Mouse (Mus musculus) cerebellum, adult 2 months (tissue): ENCODE measurements around the gene Snapc3. TPM values are rescaled to one million over a fixed set of nuclear protein-coding genes. Genes with fewer than 3 reads are reported as not detected.
"Not testable (repeated sequence)": the region's sequence is repeated elsewhere in the genome, so short reads cannot be mapped to it uniquely, and the experiment has no call there.

Experiments used
- DNase-seq, 2 experiments: peaks; one replicate each; pipeline ENCODE4 v3.0.0; 2021
- H3K27ac ChIP-seq: fragments of 200-500 bp; 2 replicates; pipeline ENCODE4 v1.5.1; 2012; ENCODE audit warnings: low read length, control low read depth, inconsistent platforms; ENCODE audit not compliant: insufficient read depth
- H3K27me3 ChIP-seq: fragments of 200-500 bp; 2 replicates; pipeline ENCODE4 v1.6.1; 2012; ENCODE audit warnings: inconsistent platforms, mild to moderate bottlenecking, low read length, moderate library complexity; ENCODE audit not compliant: control insufficient read depth, insufficient read depth
- H3K4me1 ChIP-seq: fragments of 200-500 bp; 2 replicates; pipeline ENCODE4 v1.6.1; 2011; ENCODE audit warnings: low read length; ENCODE audit not compliant: control insufficient read depth, insufficient read depth
- H3K4me3 ChIP-seq: fragments of 200-500 bp; replicated peaks from 2 replicates; pipeline ENCODE3; 2011; ENCODE audit warnings: mild to moderate bottlenecking, low read depth, low read length, control low read depth; ENCODE audit not compliant: insufficient read depth
- CTCF ChIP-seq: fragments of 200-500 bp; IDR thresholded peaks from 2 replicates; pipeline ENCODE4 v1.5.1; 2011; ENCODE audit warnings: low read depth, mild to moderate bottlenecking, control low read depth, low read length, moderate library complexity, borderline replicate concordance; ENCODE audit not compliant: insufficient read depth
- POLR2A ChIP-seq: fragments of 200-500 bp; IDR thresholded peaks from 2 replicates; pipeline ENCODE4 v1.6.1; 2011; ENCODE audit warnings: low read length, control low read depth, borderline replicate concordance; ENCODE audit not compliant: insufficient read depth
- WGBS: fragments of 180-500 bp; shearing (Covaris S2); methylation state at CpG from one replicate; pipeline ENCODE4 v1.1.7; 2018; 5-methylcytosine and 5-hydroxymethylcytosine counted together
- polyA plus RNA-seq: library from polyadenylated mRNA; depleted of rRNA; stranded (reverse); fragments of >200 nt; gene quantifications from 2 replicates; pipeline ENCODE4 v1.2.3, GENCODE M21; 2012; rRNA removed

Snapc3 gene
- polyA plus RNA-seq, 1 experiment: 36.6 TPM

GRCm38 (mm10) chr4:83512644-83513043 is 95.1 kb downstream of the Snapc3 start:
- Histone ChIP-seq H3K27ac (no peak overlapping the region), H3K4me1 (0 out of 2 replicates have a peak, but pooled peaks cover 2% of the 10 kb centered on the region), H3K27me3 (no peaks in the 10 kb centered on the region), H3K4me3 (no peak overlapping the region)
- no peak for DNase-seq
- 73% methylated on average over 2 of the region's 2 CpGs for WGBS
- TF ChIP-seq CTCF (no peak), POLR2A (no peak)

- H3K4me1 ChIP-seq: 0 out of 2 replicates have a peak, but pooled peaks cover 2% of the 10 kb centered on the region
These were observed 96.7 kb downstream of the Snapc3 start for GRCm38 (mm10) chr4:83514183-83514582.

GRCm38 (mm10) chr4:83514976-83515669 is 97.6 kb downstream of the Snapc3 start:
- WGBS: 78% methylated on average over 10 of the region's 10 CpGs
- no peaks in the 10 kb centered on the region for H3K27me3 ChIP-seq
- 0 out of 2 replicates have a peak, but pooled peaks cover 2% of the 10 kb centered on the region for H3K4me1 ChIP-seq
- peak; percentile 57; the same call in 1 of the 2 replicates for TF ChIP-seq CTCF
- TF ChIP-seq POLR2A: no peak
- DNase-seq: no peak
- H3K4me3 ChIP-seq: no peak overlapping the region
- no peak overlapping the region for H3K27ac ChIP-seq

More at GRCm38 (mm10) chr4:83514183-83514582, 96.7 kb downstream of the Snapc3 start:
- TF ChIP-seq POLR2A (no peak), CTCF (no peak)
- H3K4me3 ChIP-seq: no peak overlapping the region
- no peak overlapping the region for H3K27ac ChIP-seq
- DNase-seq: no peak
- H3K27me3 ChIP-seq: no peaks in the 10 kb centered on the region
- WGBS: 94% methylated on average over 1 of the region's 1 CpGs

- DNase-seq, H3K4me1 ChIP-seq, H3K4me3 ChIP-seq, H3K27ac ChIP-seq, H3K27me3 ChIP-seq: not testable (repeated sequence)
- 91% methylated on average over 6 of the region's 6 CpGs for WGBS
These were observed 98.6 kb downstream of the Snapc3 start for GRCm38 (mm10) chr4:83516144-83516543.

Other genes starting within 250 kb of the Snapc3 start
- gene Ttc39b, start 93.5 kb upstream of the Snapc3 start, polyA plus RNA-seq: 23.7 and 24.3 TPM in 2 replicates
- gene Psip1, start 68.7 kb downstream of the Snapc3 start, polyA plus RNA-seq: 191 and 200 TPM in 2 replicates
- 1.8 and 2.1 TPM in 2 replicates for gene Ccdc171, start 107.8 kb downstream of the Snapc3 start, polyA plus RNA-seq